Mouse (Mus musculus) limb, embryonic 14.5 days (tissue): Measurements from ENCODE around the gene Tsr3. TPM values are rescaled to one million over a fixed set of nuclear protein-coding genes. Genes with fewer than 3 reads are reported as not detected.
A peak's percentile ranks its signal among the peaks of the same experiment; 100 is the strongest.

Experiments
- ATAC-seq: fragments of 200-750 bp; cut with Nextera tagmentation; 2 replicates; pipeline ENCODE4 v1.8.0; 2017; ENCODE audit warnings: low read depth, moderate number of reproducible peaks, moderate TSS enrichment; ENCODE audit not compliant: low FRiP score
- DNase-seq: peaks from one replicate; pipeline ENCODE4 v3.0.0-alpha.2; 2015; ENCODE audit warnings: low spot score
- H3K27ac ChIP-seq: fragments of 300-500 bp; sonication (generic); replicated peaks from 2 replicates; pipeline ENCODE4 v1.5.1; 2014; ENCODE audit warnings: low read depth, mild to moderate bottlenecking, low read length, moderate library complexity, mixed read lengths
- H3K27me3 ChIP-seq: fragments of 300-500 bp; sonication (generic); 2 replicates; pipeline ENCODE4 v1.6.1; 2014; ENCODE audit warnings: low read length, mixed read lengths; ENCODE audit not compliant: control insufficient read depth, insufficient read depth
- H3K36me3 ChIP-seq: fragments of 300-500 bp; sonication (generic); 2 replicates; pipeline ENCODE4 v1.6.1; 2014; ENCODE audit warnings: mild to moderate bottlenecking, low read length, moderate library complexity, mixed read lengths; ENCODE audit not compliant: control insufficient read depth, insufficient read depth
- H3K4me1 ChIP-seq: fragments of 300-500 bp; sonication (generic); 2 replicates; pipeline ENCODE4 v1.6.1; 2014; ENCODE audit warnings: antibody characterized with exemption, low read length, mixed read lengths; ENCODE audit not compliant: control insufficient read depth, insufficient read depth
- H3K4me2 ChIP-seq: fragments of 300-500 bp; sonication (generic); replicated peaks from 2 replicates; pipeline ENCODE4 v1.6.1; 2014; ENCODE audit warnings: low read depth, mild to moderate bottlenecking, low read length, moderate library complexity; ENCODE audit not compliant: severe bottlenecking
- H3K4me3 ChIP-seq: fragments of 300-500 bp; sonication (generic); replicated peaks from 2 replicates; pipeline ENCODE4 v1.5.1; 2014; ENCODE audit warnings: low read length
- H3K9ac ChIP-seq: fragments of 300-500 bp; sonication (generic); 2 replicates; pipeline ENCODE4 v1.6.1; 2014; ENCODE audit warnings: mild to moderate bottlenecking, low read depth, low read length, moderate library complexity; ENCODE audit not compliant: severe bottlenecking
- H3K9me3 ChIP-seq: fragments of 300-500 bp; sonication (generic); 2 replicates; pipeline ENCODE4 v1.6.1; 2016; ENCODE audit warnings: low read length; ENCODE audit not compliant: control insufficient read depth
- POLR2A ChIP-seq: fragments of 200-500 bp; IDR thresholded peaks from 2 replicates; pipeline ENCODE4 v1.8.0; 2012; ENCODE audit warnings: inconsistent platforms, mild to moderate bottlenecking, moderate library complexity, borderline replicate concordance; ENCODE audit not compliant: insufficient read depth, insufficient read length; ENCODE audit errors: extremely low read depth
- WGBS: fragments of 180-500 bp; shearing (Covaris S2); extraction: QIAGEN DNeasy Blood & Tissue Kit; methylation state at CpG from one replicate; pipeline ENCODE4 v1.1.7; 2014; 5-methylcytosine and 5-hydroxymethylcytosine counted together
- polyA plus RNA-seq, 2 experiments: library from polyadenylated mRNA; depleted of rRNA in 1 of 2; stranded (reverse) in 1 of 2; unstranded in 1 of 2; fragments of >200 nt; fragmentation: Nextera tagmentation in 1 of 2; extraction: Ambion mirVana in 1 of 2; gene quantifications; 2 replicates each; pipeline versions ENCODE4 v1.2.1 to v1.2.3; 2012 to 2014

Tsr3 gene
- polyA plus RNA-seq, 2 experiments: 43.7 to 47.9 TPM

DNA sequence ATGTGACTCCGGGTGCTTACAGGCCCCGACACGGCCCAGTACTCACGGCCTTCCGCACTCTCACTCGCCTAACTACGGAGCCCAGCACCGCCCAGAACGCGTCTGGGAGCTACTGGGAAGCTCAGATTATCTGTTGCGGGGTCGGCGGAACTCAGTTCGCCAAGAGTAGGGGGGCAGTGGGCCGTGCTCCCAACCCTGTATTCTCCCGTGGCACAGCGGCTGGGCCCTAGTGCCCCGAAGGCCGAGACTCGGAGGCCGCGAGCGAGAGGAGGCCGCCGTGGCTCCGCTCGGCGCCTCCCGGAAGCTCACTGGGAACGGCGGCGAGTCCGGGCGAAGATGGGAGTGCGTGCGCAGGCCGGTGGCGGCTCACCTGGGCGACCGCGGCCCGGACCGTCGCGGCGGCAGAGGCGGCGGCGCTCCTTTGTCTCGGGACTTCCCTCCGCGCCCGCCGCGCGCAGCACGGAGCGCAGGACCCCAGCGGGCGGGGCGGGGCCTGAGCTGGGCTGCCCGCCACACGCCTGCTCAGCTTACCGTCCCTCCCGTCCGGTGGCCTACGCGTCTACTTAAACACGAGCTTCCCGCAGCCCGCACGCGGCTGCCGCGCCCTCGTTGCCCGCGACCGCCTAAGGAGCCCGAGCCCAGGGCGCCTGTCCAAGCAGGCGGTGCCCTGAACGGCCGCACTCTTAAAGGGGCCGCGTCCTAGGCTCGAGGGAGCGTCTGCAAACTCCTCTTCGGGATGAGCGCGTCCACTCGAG is 33.2 kb downstream of the Tsr3 start:
- WGBS: 1% methylated on average over 74 of the region's 92 CpGs
- Histone ChIP-seq H3K27ac (peak overlapping the region; percentile 99), H3K4me2 (peak overlapping the region; percentile 98), H3K9me3 (no peaks in the 10 kb centered on the region), H3K9ac (peak overlapping the region; percentile 100), H3K4me3 (peak overlapping the region; percentile 99), H3K36me3 (peaks cover 31% of the 10 kb centered on the region), H3K4me1 (peaks cover 18% of the 10 kb centered on the region), H3K27me3 (no peaks in the 10 kb centered on the region)
- 0 out of 2 replicates have a peak, but pooled peaks have one; percentile 74 for TF ChIP-seq POLR2A
- DNase-seq: peak; percentile 90
- peak; percentile 91 for ATAC-seq

DNA sequence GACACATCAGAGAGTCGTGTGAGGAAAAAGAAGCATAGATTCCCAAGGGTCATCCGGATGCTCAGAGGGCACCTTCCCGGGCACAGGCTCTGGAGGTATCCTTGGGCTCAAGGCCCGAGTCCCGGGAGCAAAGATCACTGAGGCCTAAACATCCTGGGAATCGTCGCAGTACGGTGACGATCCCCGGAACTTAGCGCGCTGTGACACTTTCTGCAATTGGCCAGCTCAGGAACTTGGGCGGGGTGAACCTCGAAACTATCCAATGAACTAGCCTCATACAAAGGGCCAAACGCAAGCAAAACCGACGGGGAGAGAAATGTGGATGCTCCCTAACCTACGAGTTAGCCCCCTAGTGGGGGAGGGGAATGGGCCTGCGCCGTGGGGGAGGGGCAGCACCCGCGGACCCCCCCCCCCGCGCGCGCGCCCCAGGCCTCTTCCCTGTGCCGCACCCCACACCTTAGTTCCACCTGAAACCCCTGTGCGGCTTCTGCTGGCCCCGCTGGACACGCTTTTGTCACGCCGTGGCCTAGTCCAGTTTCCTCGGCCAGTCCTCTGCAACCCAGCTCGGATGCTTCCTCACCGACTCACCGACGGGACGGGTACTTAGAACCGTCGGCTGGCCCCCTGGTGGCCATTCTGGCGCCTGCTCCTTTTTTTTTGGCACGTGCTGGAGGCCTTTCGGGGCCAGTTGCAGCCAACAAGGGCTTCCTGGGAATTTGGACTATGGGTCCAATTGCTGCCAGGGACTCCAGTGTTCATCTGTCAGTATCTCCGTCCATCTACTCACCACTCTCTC is 33.9 kb downstream of the Tsr3 start:
- no peaks in the 10 kb centered on the region for H3K27me3 ChIP-seq
- TF ChIP-seq POLR2A: 0 out of 2 replicates have a peak, but pooled peaks have one; percentile 60
- peak overlapping the region; percentile 99 for H3K27ac ChIP-seq
- H3K9ac ChIP-seq: peak overlapping the region; percentile 100
- DNase-seq (peak; percentile 94), ATAC-seq (peak; percentile 92)
- H3K9me3 ChIP-seq: no peaks in the 10 kb centered on the region
- peaks cover 23% of the 10 kb centered on the region for H3K36me3 ChIP-seq
- H3K4me3 ChIP-seq: peak overlapping the region; percentile 99
- peaks cover 18% of the 10 kb centered on the region for H3K4me1 ChIP-seq
- WGBS: 3% methylated on average over 39 of the region's 45 CpGs
- peak overlapping the region; percentile 98 for H3K4me2 ChIP-seq

- no peaks in the 10 kb centered on the region for H3K27me3 ChIP-seq
- no peak for ATAC-seq
- H3K9me3 ChIP-seq: no peaks in the 10 kb centered on the region
- peaks cover 15% of the 10 kb centered on the region for H3K36me3 ChIP-seq
- H3K27ac ChIP-seq: peak within 1 kb of the TSS; percentile 99
- H3K4me3 ChIP-seq: peak within 1 kb of the TSS; percentile 99
- H3K9ac ChIP-seq: peak within 1 kb of the TSS; percentile 100
- 79% methylated on average over 9 of the region's 9 CpGs for WGBS
- TF ChIP-seq POLR2A: no peak
- no peak for DNase-seq
- H3K4me2 ChIP-seq: peak within 1 kb of the TSS; percentile 98
- peaks cover 18% of the 10 kb centered on the region for H3K4me1 ChIP-seq
Measured at GRCm38 (mm10) chr17:25274571-25275346, 34.8 kb downstream of the Tsr3 start, which contains the start of gene Ube2i. Ube2i (minus strand) TSS chr17:25274622.

DNA sequence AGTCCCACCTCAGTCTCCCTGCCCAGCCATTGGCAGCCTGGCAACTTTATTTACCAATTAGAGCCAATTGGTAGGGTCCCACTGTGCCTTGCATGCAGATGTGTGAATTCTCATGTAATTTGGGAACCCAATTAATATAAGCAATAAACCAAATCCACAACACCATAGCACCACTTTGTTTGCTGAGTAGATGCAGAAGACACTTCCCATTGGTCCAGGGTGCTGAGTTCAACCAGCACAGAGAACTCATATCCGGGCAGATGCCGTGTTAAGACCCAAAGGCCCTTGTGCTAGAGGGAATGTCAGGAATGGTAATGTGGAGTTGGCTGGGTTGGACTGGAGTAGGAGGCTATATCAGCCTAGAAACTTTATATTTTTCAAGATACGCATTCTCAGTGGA is 35.9 kb downstream of the Tsr3 start:
- no peak overlapping the region for H3K4me2 ChIP-seq
- H3K4me3 ChIP-seq: no peak overlapping the region
- no peaks in the 10 kb centered on the region for H3K27me3 ChIP-seq
- no peaks in the 10 kb centered on the region for H3K9me3 ChIP-seq
- H3K4me1 ChIP-seq: peaks cover 16% of the 10 kb centered on the region
- no peak overlapping the region for H3K9ac ChIP-seq
- WGBS: 93% methylated on average over 3 of the region's 3 CpGs
- no peak for DNase-seq
- no peak overlapping the region for H3K27ac ChIP-seq
- H3K36me3 ChIP-seq: peaks cover 9% of the 10 kb centered on the region; the same call in 1 of the 2 replicates
- ATAC-seq: no peak
- no peak for TF ChIP-seq POLR2A

DNA sequence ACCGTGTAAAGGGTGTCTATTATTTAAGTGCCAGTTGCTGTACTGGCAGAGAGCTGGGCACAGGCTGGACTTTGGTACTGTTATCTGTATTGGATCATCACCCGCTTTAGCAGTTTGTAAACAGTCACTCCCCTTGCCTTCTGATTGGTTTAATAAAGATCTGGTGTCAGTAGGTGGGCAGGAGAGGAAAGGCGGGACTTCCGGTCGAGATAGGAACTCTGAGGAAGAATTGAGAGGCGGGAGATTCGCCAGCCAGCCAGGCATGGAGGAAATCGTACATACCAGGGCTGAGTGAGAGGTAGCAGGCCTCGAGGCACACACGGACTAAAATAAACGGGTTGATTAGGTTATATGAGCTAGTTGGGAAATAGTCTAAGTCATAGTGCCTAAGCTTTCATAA is 42.2 kb downstream of the Tsr3 start:
- Histone ChIP-seq H3K27ac (no peak overlapping the region), H3K4me1 (no peaks in the 10 kb centered on the region), H3K9me3 (no peaks in the 10 kb centered on the region), H3K9ac (no peak overlapping the region), H3K4me3 (no peak overlapping the region), H3K27me3 (no peaks in the 10 kb centered on the region), H3K36me3 (no peaks in the 10 kb centered on the region), H3K4me2 (no peak overlapping the region)
- no peak for ATAC-seq
- peak; percentile 28 for DNase-seq
- 40% methylated on average over 11 of the region's 11 CpGs for WGBS
- TF ChIP-seq POLR2A: no peak
